In genomic region chr4:53115866-53116265, GRCm38 (mm10) we compare ENCODE assay signal across 7 mouse cellular contexts. TPM values are rescaled to one million over a fixed set of nuclear protein-coding genes. Genes with fewer than 3 reads are reported as not detected.
DNase-seq lines count a peak whose midpoint lies in the region; ATAC-seq and TF ChIP-seq lines count a peak whose summit lies in the region.

No protein-coding gene starts in this region.

- no peak overlapping the region for H3K27ac ChIP-seq in lung, embryonic 14.5 days (ENCODE audit: low read depth)
- no peak overlapping the region for H3K27ac ChIP-seq in embryonic facial prominence, embryonic 11.5 days (replicated peaks; ENCODE audit: low read depth, low read length)
- peak overlapping the region; percentile 24; the same call in 1 of the 2 replicates for H3K27ac ChIP-seq in olfactory bulb, adult 2 months (ENCODE audit: insufficient read depth, low read depth, low read length)

- no peaks in the 10 kb centered on the region for H3K9me3 ChIP-seq in lung, embryonic 14.5 days (ENCODE audit: low read depth, low read length)
- no peaks in the 10 kb centered on the region for H3K9me3 ChIP-seq in embryonic facial prominence, embryonic 11.5 days (replicated peaks; ENCODE audit: control insufficient read depth, low read length)

- ATAC-seq in lung, embryonic 14.5 days (ENCODE audit: insufficient read depth) = no peak
- ATAC-seq in embryonic facial prominence, embryonic 11.5 days (replicated peaks; ENCODE audit: insufficient number of reproducible peaks, low FRiP score, low TSS enrichment, low read depth) = peak; percentile 57; the same call in 1 of the 2 replicates

- H3K4me3 ChIP-seq in lung, embryonic 14.5 days (ENCODE audit: low read depth, low read length) = no peak overlapping the region
- H3K4me3 ChIP-seq in lung, adult 2 months (replicated peaks; ENCODE audit: extremely low read depth, low read depth, low read length) = no peak overlapping the region
- H3K4me3 ChIP-seq in embryonic facial prominence, embryonic 11.5 days (ENCODE audit: low read depth, low read length) = no peak overlapping the region
- H3K4me3 ChIP-seq in olfactory bulb, adult 2 months (ENCODE audit: insufficient read depth, low read depth, low read length) = no peak overlapping the region

- TF ChIP-seq POLR2A in lung, adult 2 months (IDR thresholded peaks at IDR 0.05; ENCODE audit: borderline replicate concordance, extremely low read depth, low read depth, low read length) = no peak
- TF ChIP-seq POLR2A in olfactory bulb, adult 2 months (IDR thresholded peaks at IDR 0.05; ENCODE audit: insufficient read depth, low read depth, low read length) = no peak

- H3K36me3 ChIP-seq in lung, embryonic 14.5 days (ENCODE audit: insufficient read depth) = peaks cover 11% of the 10 kb centered on the region
- H3K36me3 ChIP-seq in embryonic facial prominence, embryonic 11.5 days (replicated peaks; ENCODE audit: control insufficient read depth, insufficient read depth, low read depth, low read length) = no peaks in the 10 kb centered on the region

- peak; percentile 60 for DNase-seq in lung, embryonic 14.5 days
- DNase-seq in lung, adult 2 months = no peak
- peak; percentile 36 for DNase-seq in ZHBTc4 (ENCODE audit: low read depth, low spot score)
- peak; percentile 41 for DNase-seq in embryonic facial prominence, embryonic 11.5 days (ENCODE audit: low spot score)
- peak; percentile 43 for DNase-seq in kidney, postnatal 10 days
- no peak for DNase-seq in urinary bladder, postnatal 25 days (ENCODE audit: low spot score)

- no peak overlapping the region for H3K9ac ChIP-seq in lung, embryonic 14.5 days
- no peak overlapping the region for H3K9ac ChIP-seq in embryonic facial prominence, embryonic 11.5 days (replicated peaks; ENCODE audit: low read length)

- WGBS in lung, embryonic 14.5 days = 18% methylated on average over 3 of the region's 5 CpGs
- WGBS in lung, adult 2 months = 13% methylated on average over 3 of the region's 5 CpGs
- 13% methylated on average over 3 of the region's 5 CpGs for WGBS in embryonic facial prominence, embryonic 11.5 days
- 21% methylated on average over 3 of the region's 5 CpGs for WGBS in olfactory bulb, adult 2 months

- no peak for TF ChIP-seq CTCF in lung, embryonic 14.5 days (IDR thresholded peaks at IDR 0.05; ENCODE audit: low read depth)
- TF ChIP-seq CTCF in lung, adult 2 months (IDR thresholded peaks at IDR 0.05; ENCODE audit: insufficient read depth, low read length) = no peak
- no peak for TF ChIP-seq CTCF in olfactory bulb, adult 2 months (IDR thresholded peaks at IDR 0.05; ENCODE audit: insufficient read depth, low read depth, low read length)

- H3K27me3 ChIP-seq in lung, embryonic 14.5 days (ENCODE audit: insufficient read depth, low read length) = no peaks in the 10 kb centered on the region
- H3K27me3 ChIP-seq in embryonic facial prominence, embryonic 11.5 days (ENCODE audit: control insufficient read depth, insufficient read depth, low read length) = no peaks in the 10 kb centered on the region

- no peak overlapping the region for H3K4me2 ChIP-seq in lung, embryonic 14.5 days
- no peak overlapping the region for H3K4me2 ChIP-seq in embryonic facial prominence, embryonic 11.5 days (ENCODE audit: low read depth, low read length)

- H3K4me1 ChIP-seq in lung, embryonic 14.5 days (ENCODE audit: insufficient read depth) = peaks cover 10% of the 10 kb centered on the region
- H3K4me1 ChIP-seq in lung, adult 2 months (ENCODE audit: control insufficient read depth, insufficient read depth, low read length) = peaks cover 17% of the 10 kb centered on the region
- H3K4me1 ChIP-seq in embryonic facial prominence, embryonic 11.5 days (ENCODE audit: control insufficient read depth, insufficient read depth, low read length) = no peaks in the 10 kb centered on the region
- peaks cover 15% of the 10 kb centered on the region for H3K4me1 ChIP-seq in olfactory bulb, adult 2 months (ENCODE audit: control insufficient read depth, insufficient read depth, low read length)

RNA-seq across cellular contexts. Expression of gene Abca1, which starts 43.8 kb away (rescaled TPM):
- 13.6 and 14.3 TPM in 2 replicates for polyA plus RNA-seq in lung, embryonic 14.5 days (2014; fragmentation: Nextera tagmentation; extraction: Ambion mirVana)
- polyA plus RNA-seq in lung, adult 2 months (2012; rRNA removed) = 7.8 and 13.2 TPM in 2 replicates
- 5.3 and 5.4 TPM in 2 replicates for polyA plus RNA-seq in embryonic facial prominence, embryonic 11.5 days (2014; fragmentation: Nextera tagmentation; extraction: Ambion mirVana)
- 44.5 and 149 TPM in 2 replicates for polyA plus RNA-seq in olfactory bulb, adult 2 months (2012; ENCODE audit: insufficient read depth, insufficient read length, low replicate concordance, missing spikeins)

Comparison
In these comparisons a context has a peak if more than half of its experiments do, and no peak if none do; other contexts are left out.
1. DNase-seq: peak in lung, embryonic 14.5 days (single experiment), ZHBTc4 (single experiment), embryonic facial prominence, embryonic 11.5 days (single experiment) and kidney, postnatal 10 days (single experiment); none in lung, adult 2 months (single experiment) and urinary bladder, postnatal 25 days (single experiment).